12 mouse cellular contexts compared by ENCODE assay signal in the genomic region with DNA sequence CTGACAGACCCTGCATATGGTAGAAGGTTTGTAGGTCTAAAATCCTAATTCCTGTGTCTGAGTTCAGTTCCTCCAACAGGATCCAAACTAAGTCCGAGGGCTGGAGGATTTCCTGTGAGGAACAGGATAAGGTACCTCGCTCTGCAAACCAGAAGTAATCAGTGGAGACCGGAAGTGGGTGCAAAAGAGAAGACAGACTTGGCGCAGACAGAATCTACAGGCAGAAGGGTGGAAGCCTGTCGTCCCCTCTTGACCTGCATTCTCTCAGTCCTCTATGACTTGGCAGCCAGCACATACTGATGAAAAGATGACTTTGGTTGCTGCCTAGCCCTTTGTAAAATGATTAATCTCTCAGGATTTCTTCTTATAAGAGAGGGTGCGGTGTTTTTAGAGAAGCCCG.
DNase-seq lines count a peak whose midpoint lies in the region; ATAC-seq and TF ChIP-seq lines count a peak whose summit lies in the region.
"Had no signal": no experiment of that assay in that cellular context is flagged by ENCODE, and none has a peak within 500 bp of the region (broad histone marks: within the 10 kb centered on the region; RNA-seq: fewer than 3 reads in every experiment).

No protein-coding gene starts in this region.

- peaks cover 37% of the 10 kb centered on the region for H3K4me1 ChIP-seq in hindbrain, embryonic 13.5 days (replicated peaks)
- H3K4me1 ChIP-seq in kidney, postnatal 0 days (replicated peaks; ENCODE audit: insufficient read depth, low read length) = peaks cover 4% of the 10 kb centered on the region; the same call in 1 of the 2 replicates
- H3K4me1 ChIP-seq in midbrain, embryonic 15.5 days = peaks cover 30% of the 10 kb centered on the region

- H3K4me2 ChIP-seq in hindbrain, embryonic 13.5 days = no peak overlapping the region
- H3K4me2 ChIP-seq in kidney, postnatal 0 days (ENCODE audit: low read length) = peak overlapping the region; percentile 11; the same call in 1 of the 2 replicates
- no peak overlapping the region for H3K4me2 ChIP-seq in midbrain, embryonic 15.5 days
- H3K4me2 ChIP-seq: embryonic facial prominence, embryonic 12.5 days; limb, embryonic 15.5 days had no signal

- WGBS in hindbrain, embryonic 13.5 days = 70% methylated on average over 7 of the region's 7 CpGs
- WGBS in kidney, postnatal 0 days = 62% methylated on average over 7 of the region's 7 CpGs
- WGBS in midbrain, embryonic 15.5 days = 74% methylated on average over 7 of the region's 7 CpGs

- no peaks in the 10 kb centered on the region for H3K9me3 ChIP-seq in hindbrain, embryonic 13.5 days
- H3K9me3 ChIP-seq in kidney, postnatal 0 days (replicated peaks; ENCODE audit: low read length) = no peaks in the 10 kb centered on the region
- H3K9me3 ChIP-seq in midbrain, embryonic 15.5 days = no peaks in the 10 kb centered on the region
- H3K9me3 ChIP-seq: embryonic facial prominence, embryonic 12.5 days; limb, embryonic 15.5 days had no signal

- no peak overlapping the region for H3K9ac ChIP-seq in hindbrain, embryonic 13.5 days
- no peak overlapping the region for H3K9ac ChIP-seq in kidney, postnatal 0 days (ENCODE audit: low read depth, low read length)
- no peak overlapping the region for H3K9ac ChIP-seq in midbrain, embryonic 15.5 days
- H3K9ac ChIP-seq: embryonic facial prominence, embryonic 12.5 days; limb, embryonic 15.5 days had no signal

- no peak for TF ChIP-seq CTCF in kidney, postnatal 0 days (IDR thresholded peaks at IDR 0.05; ENCODE audit: low read depth)

- DNase-seq in kidney, adult 11 months = peak; percentile 6
- DNase-seq in kidney, adult 18-20 months = no peak
- peak; percentile 62 for DNase-seq in kidney, postnatal 0 days (ENCODE audit: low spot score)
- DNase-seq in testis, postnatal 10 days (ENCODE audit: low spot score) = no peak
- DNase-seq in frontal cortex, postnatal 14 days (ENCODE audit: low spot score in 2 of 2) = no peak
- no peak for DNase-seq in frontal cortex, postnatal 10 days (ENCODE audit: low spot score in 2 of 2)
- DNase-seq: cerebellum, postnatal 10 days had no signal

- no peak for ATAC-seq in hindbrain, embryonic 13.5 days (ENCODE audit: low FRiP score)
- ATAC-seq in kidney, postnatal 0 days (replicated peaks; ENCODE audit: low FRiP score, low read depth) = no peak
- no peak for ATAC-seq in midbrain, embryonic 15.5 days (replicated peaks)

- H3K4me3 ChIP-seq in hindbrain, embryonic 13.5 days = no peak overlapping the region
- no peak overlapping the region for H3K4me3 ChIP-seq in kidney, postnatal 0 days (replicated peaks; ENCODE audit: low read depth, low read length)
- no peak overlapping the region for H3K4me3 ChIP-seq in midbrain, embryonic 15.5 days
- H3K4me3 ChIP-seq: embryonic facial prominence, embryonic 12.5 days; limb, embryonic 15.5 days had no signal

- H3K27ac ChIP-seq in hindbrain, embryonic 13.5 days = peak overlapping the region; percentile 77
- no peak overlapping the region for H3K27ac ChIP-seq in kidney, postnatal 0 days
- peak overlapping the region; percentile 81 for H3K27ac ChIP-seq in midbrain, embryonic 15.5 days
- H3K27ac ChIP-seq: embryonic facial prominence, embryonic 12.5 days; limb, embryonic 15.5 days; macrophage had no signal

- H3K27me3 ChIP-seq in hindbrain, embryonic 13.5 days = no peaks in the 10 kb centered on the region
- no peaks in the 10 kb centered on the region for H3K27me3 ChIP-seq in kidney, postnatal 0 days (ENCODE audit: insufficient read depth, low read length)
- no peaks in the 10 kb centered on the region for H3K27me3 ChIP-seq in midbrain, embryonic 15.5 days (replicated peaks)
- H3K27me3 ChIP-seq: embryonic facial prominence, embryonic 12.5 days; limb, embryonic 15.5 days had no signal

- H3K36me3 ChIP-seq in hindbrain, embryonic 13.5 days = no peaks in the 10 kb centered on the region
- H3K36me3 ChIP-seq in kidney, postnatal 0 days (ENCODE audit: insufficient read depth, low read length) = no peaks in the 10 kb centered on the region
- no peaks in the 10 kb centered on the region for H3K36me3 ChIP-seq in midbrain, embryonic 15.5 days (replicated peaks)
- H3K36me3 ChIP-seq: embryonic facial prominence, embryonic 12.5 days; limb, embryonic 15.5 days had no signal

Comparison
In these comparisons a context has a peak if more than half of its experiments do, and no peak if none do; other contexts are left out.
1. DNase-seq: peak in kidney, adult 11 months (single experiment) and kidney, postnatal 0 days (single experiment); none in kidney, adult 18-20 months (single experiment), testis, postnatal 10 days (single experiment), frontal cortex, postnatal 14 days (0 of 2) and frontal cortex, postnatal 10 days (0 of 2).